Mouse (Mus musculus): ENCODE results near the gene Camk2n1. TPM values are rescaled to one million over a fixed set of nuclear protein-coding genes. Genes with fewer than 3 reads are reported as not detected.

The Camk2n1 gene
- total and polyA plus RNA-seq, 3 experiments = 0.10 TPM; not detected in 2

DNA sequence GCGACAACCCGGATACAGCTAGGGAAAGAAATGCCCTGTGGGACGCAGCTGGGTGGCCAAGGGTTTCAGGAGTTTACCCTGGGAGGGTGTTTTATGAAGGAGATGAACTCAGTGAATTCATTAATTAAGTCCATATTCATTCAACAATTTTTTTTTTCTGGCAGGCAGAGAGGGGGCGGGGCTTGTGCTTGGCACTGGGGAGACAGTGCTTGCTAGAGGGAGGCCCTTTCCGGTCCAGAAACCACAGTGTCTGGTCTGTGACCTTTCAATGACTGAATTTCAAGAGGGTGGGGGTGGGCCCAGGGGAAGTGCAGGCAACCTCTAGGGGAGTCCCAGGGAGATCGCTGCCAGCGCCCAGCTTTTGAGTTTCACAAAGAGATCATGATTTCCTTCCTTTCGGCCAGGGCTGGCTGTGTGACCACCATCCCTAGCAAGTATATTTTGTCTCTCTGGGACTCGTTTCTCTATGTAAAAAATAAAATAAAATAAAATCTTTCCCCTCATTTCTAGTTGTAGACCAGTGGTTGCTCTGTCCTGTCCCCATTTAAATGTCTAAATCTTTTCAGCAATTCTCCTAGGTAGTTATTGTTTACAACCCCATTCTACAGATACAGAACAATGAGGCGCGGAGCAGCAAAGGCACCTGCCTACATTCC lies 9.8 kb downstream of the Camk2n1 start:
- no peak for DNase-seq (ENCODE audit: low read depth, low spot score)
- no peak for TF ChIP-seq ETS1 (IDR thresholded peaks at IDR 0.05; ENCODE audit: low read depth, low read length)
- TF ChIP-seq ELF1 (IDR thresholded peaks at IDR 0.05; ENCODE audit: low read depth, low read length) = no peak
- no peak for TF ChIP-seq POLR2AphosphoS2 (IDR thresholded peaks at IDR 0.05; ENCODE audit: low read length)
- no peak for TF ChIP-seq CHD1 (IDR thresholded peaks at IDR 0.05; ENCODE audit: low read depth, low read length)
- TF ChIP-seq GABPA (IDR thresholded peaks at IDR 0.05; ENCODE audit: low read depth, low read length) = no peak
- no peak for TF ChIP-seq USF1 (IDR thresholded peaks at IDR 0.05; ENCODE audit: low read depth, low read length)
- H3K79me2 ChIP-seq (ENCODE audit: control insufficient read depth, insufficient read depth, low read length, poor library complexity) = no peaks in the 10 kb centered on the region
- H3K4me3 ChIP-seq (ENCODE audit: control insufficient read depth in 1 of 2, insufficient read depth in 1 of 2, low read depth in 2 of 2, low read length in 2 of 2) = no peak overlapping the region
- H3K9me3 ChIP-seq (replicated peaks; ENCODE audit: insufficient read depth, low read length) = no peaks in the 10 kb centered on the region
- no peaks in the 10 kb centered on the region for H3K36me3 ChIP-seq (ENCODE audit: control insufficient read depth in 1 of 2, insufficient read depth in 2 of 2, low read length in 2 of 2)
- H3K4me1 ChIP-seq (ENCODE audit: control insufficient read depth in 1 of 2, insufficient read depth in 2 of 2, low read length in 2 of 2) = no peaks in the 10 kb centered on the region
- H3K27me3 ChIP-seq (ENCODE audit: control insufficient read depth in 1 of 2, insufficient read depth in 2 of 2, low read length in 2 of 2) = no peaks in the 10 kb centered on the region
- no peak overlapping the region for H3K27ac ChIP-seq (ENCODE audit: control insufficient read depth, low read depth, low read length)
- H3K9ac ChIP-seq (ENCODE audit: control insufficient read depth, low read depth, low read length, poor library complexity, severe bottlenecking) = no peak overlapping the region

DNA sequence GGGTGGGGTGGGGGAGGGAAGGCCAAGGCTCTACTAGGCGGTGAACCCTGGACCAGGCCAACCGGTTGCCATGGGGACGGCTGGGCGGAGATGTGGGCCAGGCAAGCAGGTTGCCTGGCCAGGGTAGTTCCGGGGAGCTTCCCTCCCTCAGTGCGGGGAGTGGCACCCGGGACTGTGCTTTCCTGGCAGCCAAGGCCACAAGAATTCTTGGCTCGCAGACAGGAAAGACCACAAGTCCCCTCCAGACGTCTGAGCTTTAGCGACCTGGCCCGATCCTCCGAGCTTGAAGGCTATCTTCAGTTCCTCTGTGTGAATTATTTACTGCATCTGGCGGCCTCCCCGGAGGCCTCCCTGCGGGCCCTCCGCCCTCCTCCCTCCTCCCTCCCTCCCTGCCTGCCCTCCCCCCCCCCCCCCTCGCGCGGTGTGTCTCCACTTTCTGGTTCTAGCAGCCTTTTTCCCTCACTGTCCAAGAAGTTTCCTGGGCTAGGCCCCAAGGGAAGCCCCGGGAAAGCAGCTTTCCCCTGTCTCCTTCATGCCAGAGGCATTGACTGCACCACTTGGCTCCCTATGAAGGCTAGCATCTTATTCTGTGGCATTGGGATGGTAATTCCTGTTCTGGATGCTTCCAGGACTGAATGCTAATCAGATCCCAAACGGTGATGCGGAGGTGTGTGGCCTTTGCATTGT lies 10.7 kb downstream of the Camk2n1 start:
- no peak for DNase-seq (ENCODE audit: low read depth, low spot score)
- Histone ChIP-seq H3K27ac (ENCODE audit: control insufficient read depth, low read depth, low read length) (no peak overlapping the region), H3K4me1 (ENCODE audit: control insufficient read depth in 1 of 2, insufficient read depth in 2 of 2, low read length in 2 of 2) (no peaks in the 10 kb centered on the region), H3K9me3 (replicated peaks; ENCODE audit: insufficient read depth, low read length) (no peaks in the 10 kb centered on the region), H3K36me3 (ENCODE audit: control insufficient read depth in 1 of 2, insufficient read depth in 2 of 2, low read length in 2 of 2) (no peaks in the 10 kb centered on the region), H3K27me3 (ENCODE audit: control insufficient read depth in 1 of 2, insufficient read depth in 2 of 2, low read length in 2 of 2) (no peaks in the 10 kb centered on the region), H3K9ac (ENCODE audit: control insufficient read depth, low read depth, low read length, poor library complexity, severe bottlenecking) (no peak overlapping the region), H3K79me2 (ENCODE audit: control insufficient read depth, insufficient read depth, low read length, poor library complexity) (no peaks in the 10 kb centered on the region), H3K4me3 (ENCODE audit: control insufficient read depth in 1 of 2, insufficient read depth in 1 of 2, low read depth in 2 of 2, low read length in 2 of 2) (no peak overlapping the region)
- TF ChIP-seq TAL1 (IDR thresholded peaks at IDR 0.05; ENCODE audit: low read length) (no peak), CHD1 (IDR thresholded peaks at IDR 0.05; ENCODE audit: low read depth, low read length) (no peak), RAD21 (IDR thresholded peaks at IDR 0.05; ENCODE audit: low read depth, low read length) (no peak), E2F4 (IDR thresholded peaks at IDR 0.05; ENCODE audit: borderline replicate concordance, low read depth, low read length) (no peak), ZC3H11A (IDR thresholded peaks at IDR 0.05; ENCODE audit: low read depth, low read length) (no peak), POLR2AphosphoS2 (IDR thresholded peaks at IDR 0.05; ENCODE audit: low read length) (no peak), TBP (IDR thresholded peaks at IDR 0.05; ENCODE audit: low read depth, low read length) (no peak), EP300 (IDR thresholded peaks at IDR 0.05; ENCODE audit: low read depth in 1 of 2, low read length in 2 of 2) (no peak), SMC3 (IDR thresholded peaks at IDR 0.05; ENCODE audit: low read depth, low read length) (no peak), USF1 (IDR thresholded peaks at IDR 0.05; ENCODE audit: low read depth, low read length) (no peak), JUND (IDR thresholded peaks at IDR 0.05; ENCODE audit: low read depth, low read length) (no peak), UBTF (IDR thresholded peaks at IDR 0.05; ENCODE audit: borderline replicate concordance, insufficient read depth, low read depth, low read length) (no peak), MXI1 (IDR thresholded peaks at IDR 0.05; ENCODE audit: low read depth, low read length) (no peak)
